Mouse (Mus musculus) CH12.LX (cell line): Measurements from ENCODE around the gene Dph1. TPM values are rescaled to one million over a fixed set of nuclear protein-coding genes. Genes with fewer than 3 reads are reported as not detected.

Experiments
- DNase-seq: peaks from one replicate; pipeline ENCODE4 v3.0.0-alpha.2; 2013; ENCODE audit errors: extremely low read depth
- H3K27ac ChIP-seq: 2 replicates; pipeline ENCODE4 v1.5.1; 2012; ENCODE audit warnings: low read depth, mild to moderate bottlenecking, control low read depth, moderate library complexity; ENCODE audit not compliant: insufficient read depth
- H3K27me3 ChIP-seq: replicated peaks from 2 replicates; pipeline ENCODE3; 2012; ENCODE audit warnings: inconsistent platforms
- H3K36me3 ChIP-seq, 2 experiments: replicated peaks in 1 of 2; 2 replicates each; pipeline versions ENCODE3 to v1.6.1; 2012; ENCODE audit warnings: inconsistent platforms in 1 of 2, low read length in 1 of 2, mild to moderate bottlenecking in 1 of 2, mixed read lengths in 1 of 2, moderate library complexity in 1 of 2; ENCODE audit not compliant: control insufficient read depth in 1 of 2, insufficient read depth in 1 of 2
- H3K4me1 ChIP-seq, 2 experiments: 2 replicates each; pipeline ENCODE4 v1.6.1; 2012; ENCODE audit warnings: inconsistent platforms in 1 of 2, moderate library complexity in 1 of 2; ENCODE audit not compliant: insufficient read depth in 2 of 2, control insufficient read depth in 1 of 2
- H3K4me2 ChIP-seq: 2 replicates; pipeline ENCODE4 v1.6.1; 2012; ENCODE audit warnings: low read depth, mild to moderate bottlenecking, control low read depth; ENCODE audit not compliant: poor library complexity, insufficient read depth, severe bottlenecking
- H3K4me3 ChIP-seq, 3 experiments: fragments of 150-350 bp in 1 of 3; sonication (generic) in 1 of 3; replicated peaks in 1 of 3; 2 replicates each; pipeline versions ENCODE3 to v1.5.1; 2011 to 2012; ENCODE audit warnings: low read depth in 2 of 3, low read length in 2 of 3, mild to moderate bottlenecking in 2 of 3, moderate library complexity in 2 of 3, control low read depth in 1 of 3, improper control_type of control experiment in 1 of 3, inconsistent platforms in 1 of 3, mixed read lengths in 1 of 3; ENCODE audit not compliant: poor library complexity in 1 of 3
- H3K79me2 ChIP-seq: replicated peaks from 2 replicates; pipeline ENCODE4 v1.6.1; 2012; ENCODE audit warnings: mild to moderate bottlenecking, moderate library complexity; ENCODE audit not compliant: control insufficient read depth, poor library complexity, insufficient read depth, severe bottlenecking; ENCODE audit errors: extremely low read depth
- H3K9ac ChIP-seq: 2 replicates; pipeline ENCODE4 v1.6.1; 2012; ENCODE audit warnings: low read depth, mild to moderate bottlenecking, control low read depth, moderate library complexity; ENCODE audit not compliant: insufficient read depth
- H3K9me3 ChIP-seq: replicated peaks from 2 replicates; pipeline ENCODE3; 2012; ENCODE audit warnings: low read length, inconsistent platforms, mixed read lengths
- BHLHE40 ChIP-seq: IDR thresholded peaks from 2 replicates; pipeline ENCODE4 v1.6.1; 2011; ENCODE audit warnings: mild to moderate bottlenecking, low read depth, low read length, improper control_type of control experiment
- CHD1 ChIP-seq: IDR thresholded peaks from 2 replicates; pipeline ENCODE4 v1.6.1; 2012; ENCODE audit warnings: low read depth, low read length, improper control_type of control experiment, inconsistent platforms
- CTCF ChIP-seq, 2 experiments: IDR thresholded peaks in 1 of 2; conservative IDR thresholded peaks in 1 of 2; 2 replicates each; pipeline ENCODE4 v1.5.1; 2011 to 2012; ENCODE audit warnings: low read depth in 2 of 2, low read length in 2 of 2, improper control_type of control experiment in 1 of 2, inconsistent platforms in 1 of 2, mild to moderate bottlenecking in 1 of 2, moderate library complexity in 1 of 2
- ELF1 ChIP-seq: IDR thresholded peaks from 2 replicates; pipeline ENCODE4 v1.6.1; 2014; ENCODE audit warnings: low read depth, mild to moderate bottlenecking, inconsistent platforms, low read length, improper control_type of control experiment
- EP300 ChIP-seq: IDR thresholded peaks from 2 replicates; pipeline ENCODE4 v1.6.1; 2011; ENCODE audit warnings: low read length, improper control_type of control experiment
- ETS1 ChIP-seq: conservative IDR thresholded peaks from 2 replicates; pipeline ENCODE4 v1.6.1; 2012; ENCODE audit warnings: low read depth, mild to moderate bottlenecking, inconsistent platforms, low read length, improper control_type of control experiment, moderate library complexity
- GABPA ChIP-seq: IDR thresholded peaks from 2 replicates; pipeline ENCODE4 v1.6.1; 2012; ENCODE audit warnings: low read depth, low read length, improper control_type of control experiment, inconsistent platforms; ENCODE audit not compliant: insufficient replicate concordance
- JUN ChIP-seq: IDR thresholded peaks from 2 replicates; pipeline ENCODE4 v1.6.1; 2011; ENCODE audit warnings: low read depth, mild to moderate bottlenecking, low read length, improper control_type of control experiment, moderate library complexity; ENCODE audit not compliant: insufficient read depth
- JUND ChIP-seq: conservative IDR thresholded peaks from 2 replicates; pipeline ENCODE4 v1.6.1; 2011; ENCODE audit warnings: low read depth, low read length, improper control_type of control experiment
- MAX ChIP-seq: IDR thresholded peaks from 2 replicates; pipeline ENCODE4 v1.6.1; 2011; ENCODE audit warnings: low read length, improper control_type of control experiment
- MEF2A ChIP-seq: IDR thresholded peaks from 2 replicates; pipeline ENCODE4 v1.6.1; 2014; ENCODE audit warnings: low read depth, mild to moderate bottlenecking, inconsistent platforms, low read length, improper control_type of control experiment, borderline replicate concordance
- MXI1 ChIP-seq: IDR thresholded peaks from 2 replicates; pipeline ENCODE4 v1.6.1; 2011; ENCODE audit warnings: mild to moderate bottlenecking, low read depth, low read length, improper control_type of control experiment
- NRF1 ChIP-seq: IDR thresholded peaks from 2 replicates; pipeline ENCODE4 v1.6.1; 2014; ENCODE audit warnings: low read depth, mild to moderate bottlenecking, inconsistent platforms, low read length, improper control_type of control experiment, moderate library complexity
- POLR2A ChIP-seq: IDR thresholded peaks from 2 replicates; pipeline ENCODE4 v1.6.1; 2011; ENCODE audit warnings: low read depth, mild to moderate bottlenecking, improper control_type of control experiment, low read length
- POLR2AphosphoS2 ChIP-seq: IDR thresholded peaks from 2 replicates; pipeline ENCODE4 v1.6.1; 2011; ENCODE audit warnings: low read depth, low read length, improper control_type of control experiment
- TCF12 ChIP-seq: IDR thresholded peaks from 2 replicates; pipeline ENCODE4 v1.6.1; 2014; ENCODE audit warnings: low read depth, mild to moderate bottlenecking, inconsistent platforms, low read length, improper control_type of control experiment
- USF2 ChIP-seq: conservative IDR thresholded peaks from 2 replicates; pipeline ENCODE4 v1.6.1; 2011; ENCODE audit warnings: low read depth, low read length, improper control_type of control experiment
- dilution Hi-C: fragments of 300-500 bp; cut with MboI; formaldehyde crosslinking; loops from 2 replicates; pipeline ENCODE4 v1.14.3; 2020; ENCODE audit warnings: low sequenced_read_pairs; ENCODE audit not compliant: extremely low pct_unique_long_range_greater_than_20kb, extremely low pct_ligation_motif_present
- in situ Hi-C: fragments of 300-500 bp; cut with MboI; formaldehyde crosslinking; loops from 3 replicates; pipeline ENCODE4 v1.14.3; 2019; ENCODE audit warnings: low sequenced_read_pairs, low pct_ligation_motif_present, low pct_unique_long_range_greater_than_20kb, mixed read lengths
- polyA plus RNA-seq: library from polyadenylated mRNA; unstranded; fragments of >175 nt; gene quantifications from 2 replicates; pipeline ENCODE4 v1.2.1, GENCODE M21; 2012; ENCODE audit warnings: low read depth; ENCODE audit not compliant: insufficient read length
- total RNA-seq, 2 experiments: library from RNA; depleted of rRNA; stranded (reverse); fragments of 300-350 nt in 1 of 2; fragments of >200 nt in 1 of 2; gene quantifications; 2 replicates each; pipeline ENCODE4 v1.2.3; 2012 to 2014

Dph1 gene
- total RNA-seq (2012; rRNA removed) (47.7 and 50.6 TPM in 2 replicates), total RNA-seq (2014; rRNA removed) (56.4 and 57.0 TPM in 2 replicates), polyA plus RNA-seq (50.9 and 54.7 TPM in 2 replicates)

DNA sequence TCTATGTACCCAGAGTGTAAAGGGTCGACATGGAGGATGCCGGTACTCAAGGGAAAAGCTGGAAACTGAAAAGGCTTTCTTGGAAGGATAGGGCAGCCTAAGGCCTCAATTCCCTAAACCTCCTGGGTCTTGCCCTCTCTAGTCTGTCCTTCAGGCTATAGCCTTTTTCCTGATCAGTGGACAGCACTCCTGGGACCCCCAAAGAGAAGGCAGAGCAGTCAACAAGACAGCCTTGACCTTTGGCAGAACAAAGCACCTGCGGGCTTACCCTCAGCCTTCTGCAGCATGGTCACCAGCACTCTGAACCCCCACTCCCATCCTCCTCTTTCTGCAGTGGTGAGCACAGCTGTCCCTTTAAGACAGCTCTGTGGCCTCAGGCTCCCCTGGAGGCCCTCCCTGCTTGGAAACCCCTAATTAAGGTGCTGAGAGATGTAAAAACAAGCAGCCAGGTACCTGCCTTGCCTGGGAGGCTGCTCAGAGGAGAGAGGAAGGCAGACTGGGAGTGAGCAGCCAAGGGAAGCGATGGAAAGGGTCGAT lies at the start of gene Dph1:
Dph1 (minus strand) TSS at position 337 of the 537 bp plus-strand sequence.
- TF ChIP-seq ETS1 (no peak), EP300 (no peak), JUN (no peak)
- H3K27ac ChIP-seq, result no peak within 1 kb of the TSS
- in situ Hi-C loops, result loop anchor here (5.0 kb wide), 2 partner anchors 36 to 96 kb away; no protein-coding TSS in a partner anchor
- H3K4me2 ChIP-seq, result peak within 1 kb of the TSS; percentile 26
- peaks cover 8% of the 10 kb centered on the region for H3K9me3 ChIP-seq
- peaks cover 41% of the 10 kb centered on the region for H3K27me3 ChIP-seq
- peaks cover 0 to 12% of the 10 kb centered on the region in 2 experiments for H3K36me3 ChIP-seq
- peaks cover 21% of the 10 kb centered on the region for H3K79me2 ChIP-seq
- peak within 1 kb of the TSS; percentile 77 for H3K9ac ChIP-seq
- peaks cover 25 to 56% of the 10 kb centered on the region in 2 experiments for H3K4me1 ChIP-seq
- peak within 1 kb of the TSS; percentile 69 to 100 (median 90) for H3K4me3 ChIP-seq
- DNase-seq, result no peak
- dilution Hi-C loops, result no loop called here

DNA sequence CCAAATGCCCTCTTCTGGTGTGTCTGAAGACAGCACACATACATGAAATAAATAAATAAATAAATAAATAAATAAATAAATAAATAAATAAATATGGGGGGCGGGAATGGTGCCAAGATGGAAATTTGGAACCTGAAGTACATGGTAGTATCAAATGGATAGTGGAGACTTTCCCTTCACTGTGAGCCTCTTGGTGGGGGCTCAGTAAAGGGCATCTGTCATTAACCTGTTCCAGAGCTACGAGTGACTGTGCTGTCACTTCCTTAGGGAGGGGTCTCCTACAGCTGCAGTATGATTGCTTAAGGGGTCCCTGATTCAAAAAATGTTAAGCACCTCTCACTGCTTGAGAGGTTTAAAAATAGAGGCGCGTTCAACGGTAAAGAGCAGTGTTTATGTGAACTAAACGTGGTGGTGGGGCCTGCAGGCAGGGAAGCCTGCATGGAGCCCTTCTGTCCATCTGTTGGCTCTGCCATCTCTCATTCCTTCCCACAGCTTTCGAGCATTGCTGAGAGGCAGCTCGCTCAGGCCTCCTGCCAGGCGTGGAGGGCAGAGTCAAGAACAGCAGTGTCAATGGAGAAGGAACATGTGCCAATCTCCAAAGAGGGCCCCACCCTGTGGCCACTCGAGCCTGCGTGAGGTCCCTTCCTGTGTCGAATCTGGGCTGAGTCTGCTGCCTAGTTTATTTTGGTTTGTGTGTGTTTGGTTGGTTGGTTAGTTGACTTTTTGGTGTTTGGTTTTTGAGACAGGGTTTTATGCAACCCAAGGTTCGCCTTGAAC lies 49.3 kb upstream of the Dph1 start:
- Histone ChIP-seq H3K36me3 (no peaks in the 10 kb centered on the region), H3K4me3 (no peak overlapping the region), H3K4me2 (no peak overlapping the region), H3K27me3 (peaks cover 26% of the 10 kb centered on the region), H3K79me2 (no peaks in the 10 kb centered on the region), H3K9ac (no peak overlapping the region), H3K9me3 (no peaks in the 10 kb centered on the region), H3K4me1 (peaks cover 0 to 9% of the 10 kb centered on the region in 2 experiments; a peak in 2 of 4 replicates), H3K27ac (no peak overlapping the region)
- in situ Hi-C loops (no loop called here), dilution Hi-C loops (no loop called here)
- no peak for DNase-seq
- peak in 1 of 2 experiments; percentile 26; a peak in 1 of 4 replicates for TF ChIP-seq CTCF (conservative IDR thresholded peaks at IDR 0.05 in 1 of 2, IDR thresholded peaks at IDR 0.05 in 1 of 2; ENCODE audit: low read depth in 2 of 2, low read length in 2 of 2)
- TF ChIP-seq POLR2AphosphoS2, result no peak

DNA sequence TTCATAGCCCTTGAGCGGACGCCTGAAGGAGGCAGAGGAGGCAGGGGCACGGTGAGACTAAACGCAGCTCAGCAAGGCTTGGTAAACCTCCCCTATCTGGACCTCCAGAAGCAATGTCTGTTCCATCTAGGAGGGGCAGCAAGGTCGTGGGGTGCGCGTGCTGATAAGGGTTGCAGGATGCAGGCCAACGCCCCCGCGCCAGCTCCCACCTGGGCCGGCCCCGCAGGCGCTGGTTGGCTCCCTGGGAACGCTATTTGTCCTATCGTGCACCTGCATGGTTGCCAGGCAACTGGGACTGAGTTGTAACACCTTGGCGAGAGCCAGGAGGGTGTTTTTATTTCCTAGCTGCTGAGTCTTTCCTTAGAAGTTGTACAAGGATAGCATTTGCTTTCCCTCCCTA lies 43.7 kb upstream of the Dph1 start:
- H3K36me3 ChIP-seq, result no peaks in the 10 kb centered on the region
- no peak overlapping the region for H3K27ac ChIP-seq
- no peak overlapping the region for H3K9ac ChIP-seq
- H3K4me1 ChIP-seq, result peaks cover 7 to 15% of the 10 kb centered on the region in 2 experiments
- TF ChIP-seq NRF1 (no peak), BHLHE40 (no peak), JUND (no peak), USF2 (no peak), ELF1 (no peak), MEF2A (no peak), CTCF (conservative IDR thresholded peaks at IDR 0.05 in 1 of 2, IDR thresholded peaks at IDR 0.05 in 1 of 2; ENCODE audit: low read depth in 2 of 2, low read length in 2 of 2) (no peak), POLR2A (no peak), JUN (no peak), MXI1 (no peak), TCF12 (no peak), GABPA (no peak), EP300 (no peak), MAX (no peak), CHD1 (no peak)
- dilution Hi-C loops (no loop called here), in situ Hi-C loops (no loop called here)
- peaks cover 38% of the 10 kb centered on the region for H3K27me3 ChIP-seq
- H3K4me2 ChIP-seq, result no peak overlapping the region
- no peaks in the 10 kb centered on the region for H3K79me2 ChIP-seq
- DNase-seq, result no peak
- H3K9me3 ChIP-seq, result no peaks in the 10 kb centered on the region
- no peak overlapping the region for H3K4me3 ChIP-seq
